Mouse (Mus musculus) layer of hippocampus, adult 8-10 months (tissue): ENCODE data around the gene Ccser1. TPM values are rescaled to one million over a fixed set of nuclear protein-coding genes. Genes with fewer than 3 reads are reported as not detected.
A peak's percentile ranks its signal among the peaks of the same experiment; 100 is the strongest.

Experiments
- DNase-seq, 2 experiments: peaks; one replicate each; pipeline ENCODE4 v3.0.0; 2022; ENCODE audit warnings: low spot score in 2 of 2
- total RNA-seq, 4 experiments: library from RNA; stranded (reverse); gene quantifications; 2 replicates each; pipeline ENCODE4 v1.2.4; 2022

Ccser1 gene
- total RNA-seq, 4 experiments from 2014 or later = 31.3 to 38.5 (median 34.6) TPM

GRCm38 (mm10) chr6:61296188-61297037 is 116.3 kb downstream of the Ccser1 start:
- DNase-seq = peak; percentile 62 to 67

DNA sequence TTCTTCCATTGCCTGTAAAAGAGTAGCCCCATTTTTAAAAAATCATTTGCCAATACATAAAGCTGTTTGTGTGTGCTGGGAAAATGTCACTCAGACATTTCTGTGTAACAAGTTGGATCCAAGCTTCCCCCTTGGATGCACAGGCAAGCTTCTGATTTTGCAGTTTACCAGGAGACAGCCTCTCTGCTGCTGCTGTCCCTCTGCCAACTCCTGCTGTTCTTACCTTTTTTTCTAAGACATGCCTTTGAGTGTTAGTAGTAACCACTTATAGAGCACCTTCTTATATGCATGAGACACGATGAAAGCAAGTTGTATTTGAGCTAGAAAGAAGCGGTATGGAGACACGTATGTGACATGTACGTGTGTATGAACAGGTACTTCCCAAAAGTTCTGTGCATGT is 120.3 kb downstream of the Ccser1 start:
- no peak for DNase-seq

DNA sequence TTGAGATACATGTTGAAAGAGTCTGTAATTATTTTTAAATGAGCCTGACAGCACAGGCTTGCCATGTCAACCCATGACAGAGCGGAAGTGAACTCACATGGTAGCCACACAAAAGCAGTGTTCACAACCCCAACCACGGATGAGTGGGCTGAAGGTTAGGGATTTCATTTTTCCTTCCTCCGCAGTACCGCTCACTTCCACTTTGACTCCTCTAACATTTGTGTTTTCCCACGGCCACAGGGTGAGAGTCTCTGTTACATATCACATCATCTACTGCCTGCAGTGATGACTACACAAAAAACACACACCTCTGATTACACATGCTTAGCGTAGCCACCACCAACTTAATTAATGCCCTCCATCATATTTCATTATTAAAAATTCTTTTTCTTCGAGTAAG is 120.9 kb downstream of the Ccser1 start:
- no peak for DNase-seq

GRCm38 (mm10) chr6:61301631-61302030 is 121.5 kb downstream of the Ccser1 start:
- DNase-seq = no peak

- no peak for DNase-seq
Observed at GRCm38 (mm10) chr6:61311324-61312091, 131.4 kb downstream of the Ccser1 start.

- DNase-seq = peak in 1 of 2 experiments; percentile 58
Observed at GRCm38 (mm10) chr6:61315884-61316601, 135.9 kb downstream of the Ccser1 start.

DNA sequence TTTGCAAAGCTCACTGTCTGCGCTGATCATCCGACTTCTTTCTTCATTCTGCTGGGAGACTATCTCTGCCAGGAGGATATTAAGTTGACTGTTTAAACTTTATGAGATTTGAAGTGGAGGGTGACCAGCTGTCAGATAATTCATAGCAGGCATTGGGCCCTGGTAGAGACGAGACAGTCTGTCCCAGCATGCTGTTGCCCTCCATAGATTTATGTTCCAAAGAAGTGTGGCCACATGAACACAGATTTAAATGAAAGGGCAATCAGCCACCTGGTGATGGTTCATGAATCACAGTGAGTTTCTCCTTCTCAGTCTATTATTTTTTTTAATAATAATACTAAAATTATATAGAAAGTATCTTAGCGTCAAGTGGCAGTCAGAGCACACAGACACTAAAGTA is 140.7 kb downstream of the Ccser1 start:
- DNase-seq = no peak

- DNase-seq = no peak
Observed at GRCm38 (mm10) chr6:61322328-61322727, 142.2 kb downstream of the Ccser1 start.

DNA sequence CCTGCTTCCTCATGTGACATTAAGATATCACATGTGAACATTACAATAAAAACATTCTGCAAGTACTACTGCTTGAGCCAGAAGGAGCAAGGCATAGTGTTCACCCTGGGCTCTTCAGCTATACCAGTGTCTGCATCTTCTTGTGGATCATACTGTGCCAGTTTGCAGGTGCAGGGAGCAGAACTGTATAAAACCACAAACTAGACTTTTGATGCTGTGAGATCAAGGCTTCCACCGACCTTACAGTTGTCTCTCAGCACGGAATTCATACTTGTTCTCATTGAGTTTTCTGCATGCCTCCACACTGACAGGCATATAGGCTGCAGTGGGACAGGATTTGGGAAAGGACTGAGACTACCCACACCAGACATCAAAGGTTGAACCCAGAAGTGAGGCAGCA is 146.0 kb downstream of the Ccser1 start:
- no peak for DNase-seq

- DNase-seq = no peak
Observed at GRCm38 (mm10) chr6:61328981-61329380, 148.9 kb downstream of the Ccser1 start.

DNA sequence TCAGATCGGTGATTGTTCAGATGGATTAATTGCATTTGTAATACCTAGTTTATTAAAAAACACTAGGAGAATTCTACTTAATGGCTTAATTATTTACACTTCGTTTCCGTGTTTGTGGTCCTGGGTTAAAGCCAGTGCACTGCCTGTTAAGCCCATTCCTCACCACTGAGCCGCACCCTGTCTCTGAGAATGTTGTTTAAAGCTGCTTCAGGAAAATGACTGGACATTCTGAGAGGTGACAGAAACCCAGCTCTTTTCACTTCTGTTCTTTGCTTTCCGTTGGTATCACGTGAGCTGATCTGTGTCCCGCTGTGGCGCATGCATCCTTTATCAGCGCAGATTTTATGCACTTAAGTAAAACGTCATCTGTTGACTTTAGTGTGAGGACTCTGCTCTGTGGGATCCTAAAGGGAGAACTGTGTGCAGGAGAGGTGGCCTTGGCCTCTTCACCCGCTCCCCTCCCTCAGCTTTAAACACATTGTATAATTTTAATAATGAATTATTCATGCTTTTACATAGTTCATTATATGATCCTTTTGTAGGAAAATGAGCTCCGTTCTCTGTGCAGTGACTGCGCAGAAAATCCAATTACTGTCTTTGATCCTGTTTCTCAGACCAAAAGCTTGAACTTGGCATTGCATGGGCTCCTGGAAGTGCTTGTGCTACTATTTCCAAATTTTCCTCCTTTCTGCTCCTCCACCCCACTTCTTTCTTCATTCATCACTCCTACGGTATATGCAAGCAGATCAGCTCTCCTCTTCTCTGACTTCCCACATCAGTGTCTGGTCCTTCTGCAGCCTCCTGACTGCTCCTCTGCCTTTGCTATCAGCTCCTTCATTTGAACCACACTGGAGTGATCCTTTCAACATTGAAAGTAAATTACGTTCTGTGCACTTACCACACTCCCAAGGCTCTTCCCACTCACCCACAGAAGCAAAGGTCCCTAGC is 149.7 kb downstream of the Ccser1 start:
- no peak for DNase-seq

- DNase-seq = no peak
Observed at GRCm38 (mm10) chr6:61334466-61334865, 154.3 kb downstream of the Ccser1 start.

DNA sequence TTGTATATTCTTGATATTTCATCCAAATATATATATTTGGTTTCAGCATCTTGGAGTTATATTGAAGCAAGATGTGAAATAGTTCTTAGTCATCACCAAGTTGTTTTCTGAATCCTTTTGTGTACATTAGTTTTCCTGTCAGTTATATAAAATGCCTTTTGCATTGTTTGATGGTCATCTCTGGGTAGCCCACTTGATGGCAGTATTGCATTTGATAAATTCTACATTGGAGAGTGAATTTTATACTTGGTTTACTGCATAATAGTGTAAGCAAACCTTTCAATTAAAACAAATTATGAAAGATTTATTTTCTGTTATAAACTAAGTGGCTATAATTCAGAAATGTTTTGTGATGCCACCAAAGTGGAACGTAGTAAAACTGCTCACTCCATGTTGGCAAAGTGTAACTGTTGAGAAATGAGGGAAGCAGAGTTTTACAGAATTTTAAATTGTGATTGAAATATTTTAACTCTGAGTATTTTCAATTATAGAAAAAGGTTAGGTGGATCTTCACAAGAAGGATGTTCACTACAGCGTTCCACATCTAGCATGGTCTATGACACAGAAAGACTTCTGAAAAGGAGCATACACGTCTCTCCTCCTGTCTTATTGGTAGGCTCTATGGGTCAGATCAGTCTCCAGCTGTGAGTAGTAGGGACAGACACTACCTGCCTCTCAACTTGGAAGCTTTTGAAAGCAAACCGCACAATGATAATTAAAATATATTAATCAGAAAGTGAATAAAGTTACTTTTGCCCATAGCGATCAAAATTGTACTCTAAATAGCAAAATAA is 167.1 kb downstream of the Ccser1 start:
- peak in 1 of 2 experiments; percentile 15 for DNase-seq

DNA sequence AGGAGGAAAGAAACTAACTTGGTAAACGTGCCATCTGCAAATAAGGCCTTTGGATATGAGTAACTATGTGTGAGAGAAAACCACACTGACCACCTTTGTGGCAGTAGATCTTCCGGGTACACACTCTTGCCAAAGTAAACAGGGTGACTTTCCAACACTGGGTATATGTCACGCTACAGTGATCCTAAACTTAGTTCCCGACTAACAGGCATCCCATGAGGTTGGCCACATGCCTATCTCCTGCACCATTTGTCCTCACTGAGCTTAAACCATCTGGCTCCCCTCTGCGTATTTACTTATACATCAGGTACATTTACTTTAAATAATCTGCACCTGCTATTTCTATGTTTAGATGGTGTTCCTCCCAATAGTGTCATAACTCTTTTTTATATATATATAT is 183.6 kb downstream of the Ccser1 start:
- DNase-seq = peak in 1 of 2 experiments; percentile 7

- no peak for DNase-seq
Observed at GRCm38 (mm10) chr6:61382526-61382925, 202.4 kb downstream of the Ccser1 start.

DNA sequence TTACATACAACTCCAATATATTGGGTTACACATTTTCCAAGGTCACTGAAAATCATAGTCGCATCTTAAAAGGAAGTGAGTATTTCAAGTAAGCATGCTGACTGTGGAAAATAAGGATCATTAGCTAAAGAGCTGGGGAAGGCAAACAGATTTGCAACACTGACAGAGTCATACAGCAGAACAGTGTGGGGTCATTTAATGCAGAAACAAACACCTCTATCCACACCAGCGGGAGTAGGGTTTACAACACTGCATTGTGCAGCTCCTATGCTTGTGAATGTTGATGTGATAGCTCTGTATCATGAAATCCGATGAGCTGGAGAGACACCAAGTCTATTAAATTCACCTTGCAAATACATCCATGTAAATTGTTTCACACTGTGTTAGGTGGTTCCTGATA is 202.9 kb downstream of the Ccser1 start:
- no peak for DNase-seq

DNA sequence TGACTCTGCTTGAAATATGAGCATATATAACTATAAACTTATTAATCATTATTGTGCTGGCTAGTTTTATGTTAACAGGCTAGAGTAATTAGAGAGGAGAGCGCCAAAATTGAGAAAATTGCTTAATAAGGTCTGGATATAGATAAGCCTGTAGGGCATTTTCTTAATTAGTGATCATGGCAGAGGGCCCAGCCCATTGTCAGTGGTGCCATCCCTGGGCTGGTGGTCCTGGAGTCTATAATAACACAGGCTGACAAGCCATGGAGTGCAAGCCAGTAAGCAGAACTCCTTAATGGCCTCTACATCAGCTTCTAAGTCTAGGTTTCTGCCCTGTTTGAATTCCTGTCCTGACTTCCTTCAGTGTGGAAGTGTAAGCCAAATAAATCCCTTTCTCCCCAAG is 206.9 kb downstream of the Ccser1 start:
- DNase-seq = no peak

GRCm38 (mm10) chr6:61427490-61427889 is 247.4 kb downstream of the Ccser1 start:
- DNase-seq = no peak

DNA sequence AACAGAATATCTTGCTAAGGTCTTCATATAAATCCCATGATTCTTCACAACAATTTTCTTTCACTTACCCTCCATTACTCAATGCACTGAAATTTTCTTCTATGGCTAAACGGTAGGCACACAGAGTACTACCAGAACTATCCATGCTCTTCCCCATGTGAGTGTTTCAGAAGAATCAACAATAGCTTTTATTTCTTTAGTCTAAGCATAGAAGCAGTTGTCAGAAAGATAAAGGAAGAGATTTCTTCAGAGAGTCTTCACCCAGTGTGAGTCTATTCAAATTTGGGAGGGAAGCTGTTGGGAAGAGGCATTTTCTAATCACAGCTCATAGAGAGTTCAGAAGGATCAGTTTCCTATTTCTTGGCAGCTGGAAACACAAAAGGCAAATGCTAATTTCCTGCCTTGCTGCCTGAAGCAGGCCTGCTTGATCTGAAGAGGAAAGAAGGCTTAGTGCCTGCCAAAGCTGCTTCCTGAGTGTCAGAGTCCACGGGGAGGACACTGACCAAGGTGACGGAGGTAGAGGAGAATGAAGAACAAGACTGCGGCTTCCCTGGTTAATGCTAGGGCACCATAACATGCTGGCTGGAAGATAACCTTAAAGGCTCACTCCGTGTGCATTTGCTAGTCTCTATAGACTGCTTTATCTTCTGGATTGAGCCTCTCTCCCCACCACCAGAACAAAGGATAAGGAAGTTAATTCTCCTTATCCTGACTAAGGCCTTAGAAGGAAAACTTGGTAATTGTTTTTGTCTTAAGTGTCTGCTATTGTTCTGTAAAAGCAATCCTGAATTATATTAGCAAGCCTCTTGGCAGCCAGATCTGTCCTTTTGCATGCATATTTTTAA is 251.0 kb downstream of the Ccser1 start:
- no peak for DNase-seq
